Mouse (Mus musculus): ENCODE measurements around the gene Tacr1. TPM values are rescaled to one million over a fixed set of nuclear protein-coding genes. Genes with fewer than 3 reads are reported as not detected.
A peak's percentile ranks its signal among the peaks of the same experiment; 100 is the strongest.

Gene Tacr1
- polyA plus RNA-seq, 1 experiment from 2014 or later: 1.2 TPM

- Histone ChIP-seq H3K4me2 (no peak overlapping the region), H3K9me3 (ENCODE audit: control insufficient read depth, low read length) (no peaks in the 10 kb centered on the region), H3K4me1 (ENCODE audit: control insufficient read depth, insufficient read depth, low read length) (no peaks in the 10 kb centered on the region), H3K36me3 (ENCODE audit: control insufficient read depth, insufficient read depth, low read length) (no peaks in the 10 kb centered on the region), H3K4me3 (ENCODE audit: low read depth, low read length) (no peak overlapping the region), H3K9ac (ENCODE audit: low read length) (no peak overlapping the region), H3K27me3 (ENCODE audit: control insufficient read depth, insufficient read depth, low read length) (no peaks in the 10 kb centered on the region), H3K27ac (ENCODE audit: low read depth, low read length) (no peak overlapping the region)
- ATAC-seq (ENCODE audit: low FRiP score): no peak
- DNase-seq (ENCODE audit: low spot score, missing footprints): no peak
- 82% methylated on average over 7 of the region's 7 CpGs for WGBS
These were observed 108.8 kb downstream of the Tacr1 start for GRCm38 (mm10) chr6:82510843-82511416.

- Histone ChIP-seq H3K4me2 (no peak overlapping the region), H3K4me1 (ENCODE audit: control insufficient read depth, insufficient read depth, low read length) (no peaks in the 10 kb centered on the region), H3K9ac (ENCODE audit: low read length) (no peak overlapping the region), H3K4me3 (ENCODE audit: low read depth, low read length) (no peak overlapping the region), H3K27me3 (ENCODE audit: control insufficient read depth, insufficient read depth, low read length) (no peaks in the 10 kb centered on the region), H3K36me3 (ENCODE audit: control insufficient read depth, insufficient read depth, low read length) (no peaks in the 10 kb centered on the region), H3K27ac (ENCODE audit: low read depth, low read length) (no peak overlapping the region), H3K9me3 (ENCODE audit: control insufficient read depth, low read length) (no peaks in the 10 kb centered on the region)
- WGBS: 86% methylated on average over 3 of the region's 3 CpGs
- ATAC-seq (ENCODE audit: low FRiP score): no peak
- no peak for DNase-seq (ENCODE audit: low spot score, missing footprints)
These were observed 117.5 kb downstream of the Tacr1 start for GRCm38 (mm10) chr6:82519626-82520025.

GRCm38 (mm10) chr6:82522567-82522966, 120.4 kb downstream of the Tacr1 start:
- 89% methylated on average over 5 of the region's 5 CpGs for WGBS
- Histone ChIP-seq H3K4me3 (ENCODE audit: low read depth, low read length) (no peak overlapping the region), H3K36me3 (ENCODE audit: control insufficient read depth, insufficient read depth, low read length) (no peaks in the 10 kb centered on the region), H3K27ac (ENCODE audit: low read depth, low read length) (no peak overlapping the region), H3K27me3 (ENCODE audit: control insufficient read depth, insufficient read depth, low read length) (no peaks in the 10 kb centered on the region), H3K9ac (ENCODE audit: low read length) (no peak overlapping the region), H3K4me2 (no peak overlapping the region), H3K9me3 (ENCODE audit: control insufficient read depth, low read length) (no peaks in the 10 kb centered on the region), H3K4me1 (ENCODE audit: control insufficient read depth, insufficient read depth, low read length) (peaks cover 4% of the 10 kb centered on the region; the same call in 1 of the 2 replicates)
- ATAC-seq (ENCODE audit: low FRiP score): no peak
- no peak for DNase-seq (ENCODE audit: low spot score, missing footprints)

DNA sequence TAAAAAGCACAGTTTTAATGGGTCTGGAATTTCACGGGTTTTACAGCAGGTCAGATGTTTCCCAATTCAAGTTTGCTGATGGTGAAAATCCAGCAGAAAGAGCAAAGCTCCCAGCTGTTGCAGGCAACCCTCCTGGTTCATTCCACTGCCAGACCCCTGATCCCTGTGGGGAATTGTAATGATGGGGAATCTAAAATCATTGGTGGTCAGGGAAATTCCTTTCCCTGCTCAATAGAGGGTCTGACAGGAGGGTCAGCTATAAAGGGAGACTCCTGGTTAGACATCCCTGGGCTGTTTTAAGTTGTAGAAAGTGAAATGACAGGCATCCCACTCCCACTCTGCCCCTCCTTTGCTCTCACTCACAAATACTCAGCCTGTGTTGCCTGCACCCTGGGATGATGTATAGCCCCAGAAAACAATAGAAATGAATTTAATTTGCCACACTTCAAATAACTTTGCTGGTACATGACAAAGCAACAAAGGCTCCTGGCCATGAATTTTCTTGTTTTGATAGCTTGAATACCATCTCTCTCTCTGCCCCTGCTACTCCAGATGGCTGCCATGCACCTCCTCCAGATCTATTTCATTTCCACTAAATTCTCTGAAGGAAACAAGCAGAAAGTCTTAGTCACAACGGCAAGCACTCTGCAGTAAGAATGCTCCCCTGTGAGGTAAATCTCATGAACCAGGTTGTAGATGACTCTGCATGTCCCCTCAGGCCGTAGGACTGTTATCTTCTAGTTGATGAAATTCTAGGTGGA, 123.2 kb downstream of the Tacr1 start:
- Histone ChIP-seq H3K4me2 (no peak overlapping the region), H3K9me3 (ENCODE audit: control insufficient read depth, low read length) (no peaks in the 10 kb centered on the region), H3K4me3 (ENCODE audit: low read depth, low read length) (no peak overlapping the region), H3K27me3 (ENCODE audit: control insufficient read depth, insufficient read depth, low read length) (no peaks in the 10 kb centered on the region), H3K36me3 (ENCODE audit: control insufficient read depth, insufficient read depth, low read length) (no peaks in the 10 kb centered on the region), H3K9ac (ENCODE audit: low read length) (no peak overlapping the region), H3K4me1 (ENCODE audit: control insufficient read depth, insufficient read depth, low read length) (peaks cover 4% of the 10 kb centered on the region; the same call in 1 of the 2 replicates), H3K27ac (ENCODE audit: low read depth, low read length) (no peak overlapping the region; the same call in 1 of the 2 replicates)
- ATAC-seq (ENCODE audit: low FRiP score) (peak; percentile 52; the same call in 1 of the 2 replicates), DNase-seq (ENCODE audit: low spot score, missing footprints) (no peak)
- WGBS: 53% methylated on average over 3 of the region's 3 CpGs

DNA sequence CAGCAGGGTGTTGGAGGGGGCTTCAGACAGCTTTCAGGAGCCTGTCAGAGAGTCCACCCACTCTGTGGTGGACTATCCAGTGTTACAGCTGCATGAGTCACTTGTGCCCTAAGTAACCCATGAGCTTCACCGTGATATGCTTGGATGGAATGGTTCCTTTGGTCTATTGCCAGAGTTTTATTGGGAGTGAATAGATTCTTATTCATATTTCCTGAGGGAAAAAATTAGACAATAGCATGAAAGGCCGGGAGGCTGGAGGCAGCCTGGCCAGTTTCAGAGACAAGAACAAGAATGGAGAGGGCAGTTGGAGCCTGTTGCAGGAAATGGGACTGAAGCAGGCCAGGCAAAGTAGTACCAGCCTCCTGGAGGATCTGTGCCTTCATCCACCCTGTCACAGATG, 126.5 kb downstream of the Tacr1 start:
- no peak overlapping the region for H3K4me2 ChIP-seq
- DNase-seq (ENCODE audit: low spot score, missing footprints): no peak
- H3K9me3 ChIP-seq (ENCODE audit: control insufficient read depth, low read length): no peaks in the 10 kb centered on the region
- ATAC-seq (ENCODE audit: low FRiP score): no peak
- WGBS: 83% methylated on average over 2 of the region's 2 CpGs
- no peaks in the 10 kb centered on the region for H3K36me3 ChIP-seq (ENCODE audit: control insufficient read depth, insufficient read depth, low read length)
- H3K27me3 ChIP-seq (ENCODE audit: control insufficient read depth, insufficient read depth, low read length): no peaks in the 10 kb centered on the region
- H3K4me3 ChIP-seq (ENCODE audit: low read depth, low read length): no peak overlapping the region
- H3K27ac ChIP-seq (ENCODE audit: low read depth, low read length): no peak overlapping the region
- peaks cover 4% of the 10 kb centered on the region; the same call in 1 of the 2 replicates for H3K4me1 ChIP-seq (ENCODE audit: control insufficient read depth, insufficient read depth, low read length)
- no peak overlapping the region for H3K9ac ChIP-seq (ENCODE audit: low read length)

DNA sequence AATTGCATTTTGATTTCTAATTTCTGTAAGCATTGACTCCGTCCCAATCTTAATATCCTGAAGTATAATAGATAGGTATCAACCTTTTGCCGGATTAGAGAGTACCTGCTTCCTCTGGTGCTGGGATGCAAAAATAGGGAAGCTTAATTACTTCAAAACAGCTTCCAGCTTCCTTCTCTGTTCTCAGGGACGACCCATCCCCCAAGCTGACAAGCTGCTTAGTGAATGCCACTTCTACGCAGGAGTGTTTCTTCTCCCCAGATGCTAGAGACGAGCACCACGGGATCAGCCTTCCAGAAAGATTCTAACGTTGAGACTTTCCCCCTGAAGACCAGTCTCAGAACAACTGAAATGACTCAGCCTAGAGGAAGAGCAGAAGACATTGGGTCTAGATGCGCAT, 134.5 kb downstream of the Tacr1 start:
- DNase-seq (ENCODE audit: low spot score, missing footprints) (no peak), ATAC-seq (ENCODE audit: low FRiP score) (no peak)
- WGBS: 36% methylated on average over 8 of the region's 8 CpGs
- Histone ChIP-seq H3K27me3 (ENCODE audit: control insufficient read depth, insufficient read depth, low read length) (no peaks in the 10 kb centered on the region), H3K36me3 (ENCODE audit: control insufficient read depth, insufficient read depth, low read length) (no peaks in the 10 kb centered on the region), H3K9ac (ENCODE audit: low read length) (no peak overlapping the region), H3K4me2 (no peak overlapping the region), H3K9me3 (ENCODE audit: control insufficient read depth, low read length) (no peaks in the 10 kb centered on the region), H3K4me3 (ENCODE audit: low read depth, low read length) (no peak overlapping the region), H3K4me1 (ENCODE audit: control insufficient read depth, insufficient read depth, low read length) (0 out of 2 replicates have a peak, but pooled peaks cover 3% of the 10 kb centered on the region), H3K27ac (ENCODE audit: low read depth, low read length) (no peak overlapping the region)

GRCm38 (mm10) chr6:82549270-82549669, 147.1 kb downstream of the Tacr1 start:
- 69% methylated on average over 3 of the region's 3 CpGs for WGBS
- no peak for ATAC-seq (ENCODE audit: low FRiP score)
- DNase-seq (ENCODE audit: low spot score, missing footprints): no peak

DNA sequence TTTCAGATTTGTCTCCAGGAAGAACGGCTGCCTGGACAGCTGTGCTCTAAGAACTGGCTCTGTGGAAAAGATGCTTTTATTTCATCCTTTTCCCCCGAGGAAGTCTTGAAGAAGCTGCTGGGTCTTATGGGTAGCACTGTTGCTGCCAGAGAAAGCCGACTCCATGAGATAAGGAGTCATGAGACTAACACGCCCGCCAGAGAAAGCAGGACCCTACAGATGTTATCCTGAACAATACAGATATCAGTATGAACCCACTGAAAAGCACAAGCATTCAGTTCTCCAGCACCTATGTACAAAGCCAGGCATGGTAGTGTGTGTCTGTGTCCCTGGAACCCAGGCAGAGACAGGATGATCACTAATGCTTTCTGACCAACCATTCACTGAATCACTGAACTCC, 173.3 kb downstream of the Tacr1 start:
- 82% methylated on average over 5 of the region's 5 CpGs for WGBS
- no peaks in the 10 kb centered on the region for H3K27me3 ChIP-seq (ENCODE audit: control insufficient read depth, insufficient read depth, low read length)

More at GRCm38 (mm10) chr6:82549270-82549669, 147.1 kb downstream of the Tacr1 start:
- Histone ChIP-seq H3K4me1 (ENCODE audit: control insufficient read depth, insufficient read depth, low read length) (no peaks in the 10 kb centered on the region), H3K9ac (ENCODE audit: low read length) (no peak overlapping the region), H3K4me2 (no peak overlapping the region), H3K27ac (ENCODE audit: low read depth, low read length) (no peak overlapping the region), H3K4me3 (ENCODE audit: low read depth, low read length) (no peak overlapping the region), H3K36me3 (ENCODE audit: control insufficient read depth, insufficient read depth, low read length) (no peaks in the 10 kb centered on the region), H3K27me3 (ENCODE audit: control insufficient read depth, insufficient read depth, low read length) (no peaks in the 10 kb centered on the region), H3K9me3 (ENCODE audit: control insufficient read depth, low read length) (no peaks in the 10 kb centered on the region; the same call in 1 of the 2 replicates)

GRCm38 (mm10) chr6:82585396-82585795, 183.3 kb downstream of the Tacr1 start:
- Histone ChIP-seq H3K4me1 (ENCODE audit: control insufficient read depth, insufficient read depth, low read length) (no peaks in the 10 kb centered on the region), H3K9me3 (ENCODE audit: control insufficient read depth, low read length) (no peaks in the 10 kb centered on the region), H3K27me3 (ENCODE audit: control insufficient read depth, insufficient read depth, low read length) (no peaks in the 10 kb centered on the region), H3K4me2 (no peak overlapping the region), H3K4me3 (ENCODE audit: low read depth, low read length) (no peak overlapping the region), H3K36me3 (ENCODE audit: control insufficient read depth, insufficient read depth, low read length) (no peaks in the 10 kb centered on the region), H3K9ac (ENCODE audit: low read length) (no peak overlapping the region), H3K27ac (ENCODE audit: low read depth, low read length) (no peak overlapping the region)
- ATAC-seq (ENCODE audit: low FRiP score) (no peak), DNase-seq (ENCODE audit: low spot score, missing footprints) (no peak)
- 47% methylated on average over 5 of the region's 6 CpGs for WGBS

More for the DNA sequence above, 173.3 kb downstream of the Tacr1 start:
- H3K4me2 ChIP-seq: no peak overlapping the region
- ATAC-seq (ENCODE audit: low FRiP score): no peak
- H3K27ac ChIP-seq (ENCODE audit: low read depth, low read length): no peak overlapping the region
- H3K9me3 ChIP-seq (ENCODE audit: control insufficient read depth, low read length): no peaks in the 10 kb centered on the region
- no peaks in the 10 kb centered on the region for H3K4me1 ChIP-seq (ENCODE audit: control insufficient read depth, insufficient read depth, low read length)
- H3K4me3 ChIP-seq (ENCODE audit: low read depth, low read length): no peak overlapping the region
- H3K9ac ChIP-seq (ENCODE audit: low read length): no peak overlapping the region
- no peaks in the 10 kb centered on the region for H3K36me3 ChIP-seq (ENCODE audit: control insufficient read depth, insufficient read depth, low read length)
- DNase-seq (ENCODE audit: low spot score, missing footprints): no peak
